Mouse (Mus musculus): ENCODE results near the gene Mutyh. TPM values are rescaled to one million over a fixed set of nuclear protein-coding genes. Genes with fewer than 3 reads are reported as not detected.

The Mutyh gene
- not detected for polyA plus RNA-seq (2014; fragmentation: Illumina TruSeq; extraction: RNeasy Lipid Tissue Mini Kit (QIAGEN cat#74804); ENCODE audit: low read depth, low replicate concordance)

DNA sequence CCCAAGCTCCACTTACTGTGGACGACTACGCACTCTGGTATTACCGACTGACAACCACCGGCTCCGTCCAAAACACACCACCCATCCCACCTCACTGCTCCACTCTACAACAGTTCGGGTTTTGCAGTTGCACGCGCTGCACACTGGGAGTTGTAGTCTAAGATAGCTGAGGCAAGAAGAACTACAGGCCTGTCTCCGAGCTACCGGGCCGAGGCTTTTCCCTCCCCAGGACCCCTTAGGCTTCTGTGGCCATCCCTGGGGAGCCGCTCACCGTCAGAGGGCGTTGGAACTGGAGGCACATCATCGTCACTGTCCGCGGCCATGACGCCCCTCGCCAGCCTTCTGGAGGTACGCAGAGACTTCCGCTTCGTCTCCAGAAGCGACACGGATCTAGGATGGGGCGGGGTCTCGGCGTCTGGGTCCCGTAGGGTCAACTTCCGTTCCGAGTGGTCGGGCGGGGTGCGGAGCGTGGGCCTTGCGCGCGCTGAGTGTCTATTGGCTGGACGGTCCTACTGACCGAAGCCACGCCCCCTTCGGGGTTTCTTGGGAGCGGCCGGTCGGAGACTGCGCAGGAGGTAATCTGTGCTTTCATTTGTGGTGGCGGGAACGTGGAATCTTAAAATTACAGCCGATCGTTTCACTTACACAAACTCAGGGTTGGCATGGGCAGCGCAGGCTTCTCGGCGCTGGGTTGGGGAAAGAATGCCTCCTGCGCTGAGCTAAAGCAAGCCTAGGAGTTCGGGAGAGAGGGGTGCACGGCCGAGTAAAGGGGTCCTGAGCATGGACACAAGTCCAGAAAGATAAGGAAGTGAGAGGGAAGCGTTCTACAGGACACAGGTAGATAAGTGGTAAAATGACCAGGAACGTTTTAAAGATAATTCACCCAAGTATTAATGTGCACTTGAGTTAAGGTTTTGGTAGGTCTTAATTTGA lies at the start of gene Mutyh, which contains the start of gene Toe1:
Gene Mutyh (plus strand): TSS at position 527 of the 933 bp plus-strand sequence.
Gene Toe1 (minus strand): TSS at position 444 of the 933 bp plus-strand sequence.

DNA sequence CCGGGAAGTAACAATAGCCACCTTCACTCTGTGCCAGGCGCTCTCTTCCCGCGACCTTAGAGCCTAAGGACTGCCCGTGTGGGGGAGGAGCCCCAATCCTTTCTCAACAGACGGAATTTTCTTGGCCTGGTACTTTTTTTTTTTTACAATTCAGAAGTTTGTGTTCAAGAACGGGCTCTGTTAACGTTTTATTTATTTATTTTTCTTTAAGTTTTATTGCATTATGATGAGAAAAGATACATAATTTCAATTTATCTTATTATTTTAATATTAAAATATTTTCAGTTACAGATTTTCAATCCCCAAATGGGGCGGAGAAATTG lies 14.1 kb downstream of the Mutyh start, which contains the start of gene Hpdl:
Gene Hpdl (minus strand): TSS at position 14 of the 323 bp plus-strand sequence.

Other genes starting within 250 kb of the Mutyh start
- gene Ccdc17, start 211.1 kb upstream of the Mutyh start, polyA plus RNA-seq (2014; fragmentation: Illumina TruSeq; extraction: RNeasy Lipid Tissue Mini Kit (QIAGEN cat#74804); ENCODE audit: low read depth, low replicate concordance) = 4.5 TPM
- 69.5 TPM for gene Nasp, start 179.8 kb upstream of the Mutyh start, polyA plus RNA-seq (2014; fragmentation: Illumina TruSeq; extraction: RNeasy Lipid Tissue Mini Kit (QIAGEN cat#74804); ENCODE audit: low read depth, low replicate concordance)
- gene Akr1a1, start 156.0 kb upstream of the Mutyh start, polyA plus RNA-seq (2014; fragmentation: Illumina TruSeq; extraction: RNeasy Lipid Tissue Mini Kit (QIAGEN cat#74804); ENCODE audit: low read depth, low replicate concordance) = 960 TPM
- gene Prdx1, start 122.2 kb upstream of the Mutyh start, polyA plus RNA-seq (2014; fragmentation: Illumina TruSeq; extraction: RNeasy Lipid Tissue Mini Kit (QIAGEN cat#74804); ENCODE audit: low read depth, low replicate concordance) = 4,921 TPM
- gene Mmachc, start 99.3 kb upstream of the Mutyh start, polyA plus RNA-seq (2014; fragmentation: Illumina TruSeq; extraction: RNeasy Lipid Tissue Mini Kit (QIAGEN cat#74804); ENCODE audit: low read depth, low replicate concordance) = 57.8 TPM
- 16.2 TPM for gene Ccdc163, start 99.2 kb upstream of the Mutyh start, polyA plus RNA-seq (2014; fragmentation: Illumina TruSeq; extraction: RNeasy Lipid Tissue Mini Kit (QIAGEN cat#74804); ENCODE audit: low read depth, low replicate concordance)
- 2.0 TPM for gene Tesk2, start 86.8 kb upstream of the Mutyh start, polyA plus RNA-seq (2014; fragmentation: Illumina TruSeq; extraction: RNeasy Lipid Tissue Mini Kit (QIAGEN cat#74804); ENCODE audit: low read depth, low replicate concordance)
- 5.2 TPM for gene Toe1, start 83 bp upstream of the Mutyh start, polyA plus RNA-seq (2014; fragmentation: Illumina TruSeq; extraction: RNeasy Lipid Tissue Mini Kit (QIAGEN cat#74804); ENCODE audit: low read depth, low replicate concordance)
- not detected for gene Hpdl, start 14.0 kb downstream of the Mutyh start, polyA plus RNA-seq (2014; fragmentation: Illumina TruSeq; extraction: RNeasy Lipid Tissue Mini Kit (QIAGEN cat#74804); ENCODE audit: low read depth, low replicate concordance)
- gene Zswim5, start 69.7 kb downstream of the Mutyh start, polyA plus RNA-seq (2014; fragmentation: Illumina TruSeq; extraction: RNeasy Lipid Tissue Mini Kit (QIAGEN cat#74804); ENCODE audit: low read depth, low replicate concordance) = 3.1 TPM
- 14.3 TPM for gene Urod, start 186.7 kb downstream of the Mutyh start, polyA plus RNA-seq (2014; fragmentation: Illumina TruSeq; extraction: RNeasy Lipid Tissue Mini Kit (QIAGEN cat#74804); ENCODE audit: low read depth, low replicate concordance)
- 5.8 TPM for gene Hectd3, start 187.6 kb downstream of the Mutyh start, polyA plus RNA-seq (2014; fragmentation: Illumina TruSeq; extraction: RNeasy Lipid Tissue Mini Kit (QIAGEN cat#74804); ENCODE audit: low read depth, low replicate concordance)
- 37.5 TPM for gene Eif2b3, start 211.7 kb downstream of the Mutyh start, polyA plus RNA-seq (2014; fragmentation: Illumina TruSeq; extraction: RNeasy Lipid Tissue Mini Kit (QIAGEN cat#74804); ENCODE audit: low read depth, low replicate concordance)

Data from adrenal gland, adult 10 weeks (tissue).